Mouse (Mus musculus): ENCODE measurements at regions not wholly inside any gene's neighbourhood (a gene's known extent, or its start where the extent isn't known, plus 50 kb on each side); places are given as distances from the start of the nearest gene placed in this dataset.

GRCm38 (mm10) chr3:148472943-148473444, 517.4 kb downstream of the Adgrl2 start:
- intact Hi-C loops (cut with DNase I), result no loop called here

GRCm38 (mm10) chr3:148465456-148465855, 524.9 kb downstream of the Adgrl2 start:
- DNase-seq (ENCODE audit: low spot score in 2 of 2), result no peak
- intact Hi-C loops (cut with DNase I), result no loop called here

More at GRCm38 (mm10) chr3:148472943-148473444, 517.4 kb downstream of the Adgrl2 start:
- DNase-seq (ENCODE audit: low spot score in 2 of 2), result no peak

GRCm38 (mm10) chr3:148462791-148463190, 527.6 kb downstream of the Adgrl2 start:
- intact Hi-C loops (cut with DNase I), result no loop called here
- DNase-seq (ENCODE audit: low spot score in 2 of 2), result no peak

GRCm38 (mm10) chr3:148448888-148449287, 541.5 kb downstream of the Adgrl2 start:
- intact Hi-C loops (cut with DNase I), result no loop called here

GRCm38 (mm10) chr3:148448465-148448864, 541.9 kb downstream of the Adgrl2 start:
- intact Hi-C loops (cut with DNase I), result no loop called here

More at GRCm38 (mm10) chr3:148448888-148449287, 541.5 kb downstream of the Adgrl2 start:
- no peak for DNase-seq (ENCODE audit: low spot score in 2 of 2)

GRCm38 (mm10) chr3:148446845-148447244, 543.5 kb downstream of the Adgrl2 start:
- intact Hi-C loops (cut with DNase I), result no loop called here
- no peak for DNase-seq (ENCODE audit: low spot score in 2 of 2)

More at GRCm38 (mm10) chr3:148448465-148448864, 541.9 kb downstream of the Adgrl2 start:
- DNase-seq (ENCODE audit: low spot score in 2 of 2), result no peak

- DNase-seq (ENCODE audit: low spot score in 2 of 2), result no peak
- intact Hi-C loops (cut with DNase I), result no loop called here
These were observed 547.3 kb downstream of the Adgrl2 start for GRCm38 (mm10) chr3:148443012-148443411.

GRCm38 (mm10) chr3:148434033-148434432, 556.3 kb downstream of the Adgrl2 start:
- intact Hi-C loops (cut with DNase I), result no loop called here
- DNase-seq (ENCODE audit: low spot score in 2 of 2), result no peak

GRCm38 (mm10) chr3:148429012-148429865, 561.1 kb downstream of the Adgrl2 start:
- intact Hi-C loops (cut with DNase I), result no loop called here
- no peak for DNase-seq (ENCODE audit: low spot score in 2 of 2)

- no peak for DNase-seq (ENCODE audit: low spot score in 2 of 2)
- intact Hi-C loops (cut with DNase I), result no loop called here
These were observed 566.3 kb downstream of the Adgrl2 start for GRCm38 (mm10) chr3:148424089-148424488.

GRCm38 (mm10) chr3:148423383-148423782, 567.0 kb downstream of the Adgrl2 start:
- intact Hi-C loops (cut with DNase I), result no loop called here
- DNase-seq (ENCODE audit: low spot score in 2 of 2), result no peak

GRCm38 (mm10) chr3:148422720-148423119, 567.6 kb downstream of the Adgrl2 start:
- no peak for DNase-seq (ENCODE audit: low spot score in 2 of 2)
- intact Hi-C loops (cut with DNase I), result no loop called here

GRCm38 (mm10) chr3:148422205-148422604, 568.1 kb downstream of the Adgrl2 start:
- DNase-seq (ENCODE audit: low spot score in 2 of 2), result no peak
- intact Hi-C loops (cut with DNase I), result no loop called here

GRCm38 (mm10) chr3:148420303-148420702, 570.1 kb downstream of the Adgrl2 start:
- intact Hi-C loops (cut with DNase I), result no loop called here
- DNase-seq (ENCODE audit: low spot score in 2 of 2), result no peak

- DNase-seq (ENCODE audit: low spot score in 2 of 2), result no peak
- intact Hi-C loops (cut with DNase I), result no loop called here
These were observed 570.8 kb downstream of the Adgrl2 start for GRCm38 (mm10) chr3:148419462-148420074.

- DNase-seq (ENCODE audit: low spot score in 2 of 2), result no peak
- intact Hi-C loops (cut with DNase I), result no loop called here
These were observed 572.3 kb downstream of the Adgrl2 start for GRCm38 (mm10) chr3:148418067-148418466.

GRCm38 (mm10) chr3:148415443-148415842, 574.9 kb downstream of the Adgrl2 start:
- intact Hi-C loops (cut with DNase I), result no loop called here
- no peak for DNase-seq (ENCODE audit: low spot score in 2 of 2)

GRCm38 (mm10) chr3:148413027-148413426, 577.3 kb downstream of the Adgrl2 start:
- intact Hi-C loops (cut with DNase I), result no loop called here
- no peak for DNase-seq (ENCODE audit: low spot score in 2 of 2)

GRCm38 (mm10) chr3:148412191-148412590, 578.2 kb downstream of the Adgrl2 start:
- DNase-seq (ENCODE audit: low spot score in 2 of 2), result no peak
- intact Hi-C loops (cut with DNase I), result no loop called here

GRCm38 (mm10) chr3:148398349-148398748, 592.0 kb downstream of the Adgrl2 start:
- DNase-seq (ENCODE audit: low spot score in 2 of 2), result no peak
- intact Hi-C loops (cut with DNase I), result no loop called here

GRCm38 (mm10) chr3:148387550-148387949, 602.8 kb downstream of the Adgrl2 start:
- intact Hi-C loops (cut with DNase I), result no loop called here
- DNase-seq (ENCODE audit: low spot score in 2 of 2), result no peak

All from left cerebral cortex, postnatal 36 days (tissue).